Mouse (Mus musculus) mouse trophoblast stem cell (cell line): Measurements from ENCODE around the gene Dlgap1.
"Not testable (repeated sequence)": the region's sequence is repeated elsewhere in the genome, so short reads cannot be mapped to it uniquely, and the experiment has no call there.

ENCODE experiments used
- in situ Hi-C, 2 experiments: fragments of 300-500 bp; cut with MseI, MboI; formaldehyde crosslinking; loops; 2 replicates in 1 of 2; 3 replicates in 1 of 2; pipeline ENCODE4 v1.15.1; 2025

The Dlgap1 gene

GRCm38 (mm10) chr17:70525990-70526389 is 557.1 kb downstream of the Dlgap1 start:
- in situ Hi-C loops: loop anchor here (5.0 to 10.0 kb wide), 2 partner anchors 106 to 159 kb away; no protein-coding TSS in a partner anchor

GRCm38 (mm10) chr17:70527101-70527500 is 558.2 kb downstream of the Dlgap1 start:
- in situ Hi-C loops: loop anchor here (5.0 to 10.0 kb wide), 2 partner anchors 105 to 158 kb away; no protein-coding TSS in a partner anchor

GRCm38 (mm10) chr17:70528196-70529187 is 559.6 kb downstream of the Dlgap1 start:
- in situ Hi-C loops: loop anchor here (5.0 to 10.0 kb wide), 2 partner anchors 104 to 156 kb away; no protein-coding TSS in a partner anchor

- in situ Hi-C loops: no loop called here
These were observed 565.4 kb downstream of the Dlgap1 start for GRCm38 (mm10) chr17:70534321-70534720.

GRCm38 (mm10) chr17:70541816-70542215 is 572.9 kb downstream of the Dlgap1 start:
- in situ Hi-C loops: no loop called here

GRCm38 (mm10) chr17:70550793-70551192 is 581.9 kb downstream of the Dlgap1 start:
- in situ Hi-C loops: no loop called here

GRCm38 (mm10) chr17:70561547-70561946 is 592.7 kb downstream of the Dlgap1 start:
- in situ Hi-C loops: no loop called here

- in situ Hi-C loops: no loop called here
These were observed 602.0 kb downstream of the Dlgap1 start for GRCm38 (mm10) chr17:70570848-70571247.

GRCm38 (mm10) chr17:70583042-70583441 is 614.2 kb downstream of the Dlgap1 start:
- in situ Hi-C loops: no loop called here

GRCm38 (mm10) chr17:70586735-70587425 is 618.0 kb downstream of the Dlgap1 start:
- in situ Hi-C loops: no loop called here

- in situ Hi-C loops: not testable (repeated sequence)
These were observed 619.2 kb downstream of the Dlgap1 start for GRCm38 (mm10) chr17:70587975-70588630.

- in situ Hi-C loops: no loop called here
These were observed 619.8 kb downstream of the Dlgap1 start for GRCm38 (mm10) chr17:70588691-70589090.

GRCm38 (mm10) chr17:70589140-70589539 is 620.3 kb downstream of the Dlgap1 start:
- in situ Hi-C loops: no loop called here

GRCm38 (mm10) chr17:70590506-70590905 is 621.6 kb downstream of the Dlgap1 start:
- in situ Hi-C loops: no loop called here

GRCm38 (mm10) chr17:70594277-70594676 is 625.4 kb downstream of the Dlgap1 start:
- in situ Hi-C loops: no loop called here

GRCm38 (mm10) chr17:70596326-70596725 is 627.5 kb downstream of the Dlgap1 start:
- in situ Hi-C loops: no loop called here

- in situ Hi-C loops: no loop called here
These were observed 631.6 kb downstream of the Dlgap1 start for GRCm38 (mm10) chr17:70600462-70600861.

GRCm38 (mm10) chr17:70602051-70602450 is 633.2 kb downstream of the Dlgap1 start:
- in situ Hi-C loops: no loop called here

GRCm38 (mm10) chr17:70605659-70606058 is 636.8 kb downstream of the Dlgap1 start:
- in situ Hi-C loops: no loop called here

- in situ Hi-C loops: no loop called here
These were observed 643.3 kb downstream of the Dlgap1 start for GRCm38 (mm10) chr17:70612171-70612570.

GRCm38 (mm10) chr17:70613897-70614296 is 645.0 kb downstream of the Dlgap1 start:
- in situ Hi-C loops: no loop called here
